Mouse (Mus musculus): ENCODE data around the gene Nmur1. TPM values are rescaled to one million over a fixed set of nuclear protein-coding genes. Genes with fewer than 3 reads are reported as not detected.
"Not testable (repeated sequence)": the region's sequence is repeated elsewhere in the genome, so short reads cannot be mapped to it uniquely, and the experiment has no call there.

Gene Nmur1
- total RNA-seq, 2 experiments from 2014 or later: not detected

DNA sequence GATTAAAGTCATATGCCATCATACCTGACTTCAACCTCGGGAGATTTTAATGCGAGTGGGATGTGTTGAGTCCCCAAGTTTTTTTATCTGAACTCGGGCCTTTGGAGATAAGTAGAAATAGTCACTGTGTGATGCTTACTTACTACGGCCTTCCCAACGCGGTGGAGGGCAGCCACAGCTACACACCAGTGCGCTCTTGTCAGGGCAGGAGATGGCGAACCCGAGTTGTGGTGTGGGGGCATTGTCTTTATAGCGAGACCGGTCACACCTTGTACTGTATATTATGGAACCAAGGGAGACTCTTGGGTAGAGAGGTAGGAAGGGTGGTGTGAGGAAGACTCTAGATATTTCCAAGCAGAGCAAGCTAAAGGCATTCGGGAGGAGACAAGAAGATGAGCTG, 65.6 kb downstream of the Nmur1 start:
- DNase-seq (ENCODE audit: low spot score in 2 of 2): no peak

DNA sequence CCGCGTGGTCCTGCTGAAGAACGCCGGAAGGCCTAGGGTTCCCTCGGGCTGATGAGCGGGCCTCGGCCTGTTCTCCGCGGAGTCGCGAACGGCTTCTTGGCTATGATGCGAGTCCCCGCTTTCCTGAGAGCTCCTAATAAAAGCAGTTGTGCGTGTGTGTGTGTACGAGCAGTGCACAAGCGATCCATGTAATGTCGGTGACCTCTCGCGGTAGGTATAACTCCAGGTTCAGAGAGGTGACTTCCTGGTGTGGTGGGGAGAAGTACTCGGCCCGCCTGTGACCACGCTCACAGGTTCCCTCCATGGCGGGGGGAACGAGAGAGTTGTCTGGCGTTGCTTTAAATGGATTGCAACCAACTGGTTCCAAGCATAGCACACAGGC, 66.2 kb downstream of the Nmur1 start:
- no peak for DNase-seq (ENCODE audit: low spot score in 2 of 2)

DNA sequence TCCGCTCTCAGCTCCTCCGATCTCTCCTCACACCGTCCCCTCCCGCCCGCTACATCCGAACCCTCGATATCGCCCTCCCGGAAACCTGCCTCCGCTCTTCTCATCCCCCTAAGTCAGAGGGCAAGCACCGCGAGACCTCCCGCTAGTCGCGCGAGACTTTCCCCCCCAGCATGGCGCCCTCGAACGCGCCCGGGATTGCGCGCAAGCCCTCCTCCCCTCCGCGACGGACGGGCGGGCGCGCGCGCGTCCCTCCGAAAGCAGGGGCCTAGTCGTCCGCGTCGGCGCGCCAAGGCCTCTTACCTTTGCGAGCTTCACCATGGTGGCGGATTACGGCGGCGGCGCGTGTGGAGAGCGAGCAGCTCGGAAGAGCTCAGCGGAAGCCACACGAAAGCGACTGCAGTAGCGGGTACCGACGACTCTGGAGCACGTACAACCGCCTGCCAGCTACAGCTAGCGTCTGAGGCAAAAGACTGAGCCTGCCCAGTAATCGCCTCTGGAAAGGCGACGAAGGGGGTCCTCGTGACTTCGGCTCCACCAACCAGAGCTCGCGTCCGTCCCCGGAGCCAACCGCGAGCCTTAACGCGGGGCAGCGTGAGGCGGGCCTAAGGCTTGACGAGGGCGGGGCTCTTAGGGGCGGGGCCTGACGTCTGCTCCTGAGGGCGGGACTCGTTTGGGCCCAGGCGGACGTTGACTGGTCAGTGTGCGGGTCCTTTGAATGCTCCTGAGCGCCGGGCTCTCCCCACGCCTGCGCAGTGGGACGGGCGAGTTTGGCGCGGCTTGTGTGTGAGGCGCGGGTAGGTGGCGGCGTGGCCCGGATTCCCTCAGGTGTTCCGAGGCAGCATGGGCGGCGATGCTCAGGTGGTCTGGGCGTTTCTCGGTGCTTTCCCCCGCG, 66.9 kb downstream of the Nmur1 start, which contains the start of gene Ncl:
Ncl (minus strand) TSS at position 495 of the 892 bp plus-strand sequence.
- DNase-seq (ENCODE audit: low spot score in 2 of 2): peak; percentile 94 to 98

- no peak for DNase-seq (ENCODE audit: low spot score in 2 of 2)
These were observed 67.7 kb downstream of the Nmur1 start for GRCm38 (mm10) chr1:86358229-86358905.

GRCm38 (mm10) chr1:86354186-86354585, 71.8 kb downstream of the Nmur1 start:
- DNase-seq (ENCODE audit: low spot score in 2 of 2): no peak

- DNase-seq (ENCODE audit: low spot score in 2 of 2): no peak
These were observed 75.5 kb downstream of the Nmur1 start for GRCm38 (mm10) chr1:86350576-86350975.

- no peak for DNase-seq (ENCODE audit: low spot score in 2 of 2)
These were observed 76.3 kb downstream of the Nmur1 start for GRCm38 (mm10) chr1:86349696-86350095.

GRCm38 (mm10) chr1:86349201-86349600, 76.8 kb downstream of the Nmur1 start:
- no peak for DNase-seq (ENCODE audit: low spot score in 2 of 2)

DNA sequence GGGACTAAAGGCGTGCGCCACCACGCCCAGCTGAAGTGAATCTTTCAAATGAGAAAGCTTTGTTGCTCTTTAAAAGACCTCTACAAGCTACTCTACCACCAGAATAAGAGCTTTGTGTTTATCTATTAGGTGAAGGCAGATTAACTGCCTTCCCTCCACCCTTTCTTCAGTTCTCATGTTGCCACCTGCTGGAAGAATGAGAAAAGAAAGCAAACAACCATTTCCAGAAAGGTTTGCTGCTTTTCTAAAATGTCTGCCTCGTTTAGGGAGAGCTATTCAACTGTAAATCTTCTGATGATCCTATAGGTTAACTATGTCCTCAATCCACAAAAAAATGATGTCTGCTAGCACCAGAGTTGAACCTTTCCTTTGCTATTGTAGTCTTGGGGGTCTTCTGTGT, 77.2 kb downstream of the Nmur1 start:
- no peak for DNase-seq (ENCODE audit: low spot score in 2 of 2)

- DNase-seq (ENCODE audit: low spot score in 2 of 2): no peak
These were observed 77.9 kb downstream of the Nmur1 start for GRCm38 (mm10) chr1:86348083-86348482.

DNA sequence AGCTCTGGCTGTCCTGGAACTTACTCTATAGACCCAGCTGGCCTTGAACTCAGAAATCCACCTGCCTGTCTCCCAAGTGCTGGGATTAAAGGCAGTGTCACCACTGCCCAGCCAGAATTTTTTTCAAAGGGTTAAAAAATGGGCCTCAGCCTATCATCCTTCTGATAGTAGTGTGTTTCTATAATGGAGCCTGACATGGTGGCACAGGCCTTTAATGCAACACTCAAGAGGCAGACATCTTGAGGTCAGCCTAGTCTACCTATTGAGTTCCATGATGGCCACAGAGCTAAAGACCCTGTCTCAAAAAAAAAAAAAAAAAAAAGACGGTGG, 78.3 kb downstream of the Nmur1 start:
- no peak for DNase-seq (ENCODE audit: low spot score in 2 of 2)

GRCm38 (mm10) chr1:86346851-86347715, 78.9 kb downstream of the Nmur1 start:
- DNase-seq (ENCODE audit: low spot score in 2 of 2): no peak

DNA sequence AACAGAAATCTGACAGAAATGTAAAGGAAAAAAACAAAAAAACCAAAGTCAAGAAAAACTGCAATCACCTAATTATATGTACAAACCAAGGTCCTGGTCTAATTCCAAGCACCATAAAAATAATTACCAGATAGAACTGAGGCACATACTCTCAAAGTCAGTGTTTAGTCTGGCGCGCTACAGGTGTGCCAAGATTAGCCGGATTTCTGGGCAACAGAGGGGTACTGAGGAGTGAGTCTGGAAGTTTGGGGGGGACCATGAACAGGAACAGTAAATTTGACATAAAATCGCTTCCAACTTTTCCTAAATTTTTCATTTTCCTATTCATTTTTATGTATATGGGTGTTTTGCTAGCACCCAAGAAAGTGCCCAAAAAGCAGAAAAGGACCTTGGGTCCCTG, 80.1 kb downstream of the Nmur1 start:
- no peak for DNase-seq (ENCODE audit: low spot score in 2 of 2)

DNA sequence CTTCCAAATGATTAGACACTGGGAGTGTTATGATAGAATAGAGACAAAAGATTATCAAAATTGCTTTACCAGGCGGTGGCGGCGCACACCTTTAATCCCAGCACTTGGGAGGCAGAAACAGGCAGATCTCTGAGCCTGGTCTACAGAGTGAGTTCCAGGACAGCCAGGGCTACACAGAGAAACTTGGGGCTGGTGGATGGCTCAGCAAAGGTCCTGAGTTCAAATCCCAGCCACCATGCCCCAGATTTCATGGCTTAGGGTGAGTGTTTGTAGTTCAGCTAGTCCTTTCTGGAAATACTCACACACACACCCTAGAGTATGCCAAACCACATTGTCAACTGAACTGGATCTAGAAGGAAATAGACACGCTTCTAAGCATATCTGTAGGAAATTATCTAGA, 81.0 kb downstream of the Nmur1 start:
- DNase-seq (ENCODE audit: low spot score in 2 of 2): no peak

DNA sequence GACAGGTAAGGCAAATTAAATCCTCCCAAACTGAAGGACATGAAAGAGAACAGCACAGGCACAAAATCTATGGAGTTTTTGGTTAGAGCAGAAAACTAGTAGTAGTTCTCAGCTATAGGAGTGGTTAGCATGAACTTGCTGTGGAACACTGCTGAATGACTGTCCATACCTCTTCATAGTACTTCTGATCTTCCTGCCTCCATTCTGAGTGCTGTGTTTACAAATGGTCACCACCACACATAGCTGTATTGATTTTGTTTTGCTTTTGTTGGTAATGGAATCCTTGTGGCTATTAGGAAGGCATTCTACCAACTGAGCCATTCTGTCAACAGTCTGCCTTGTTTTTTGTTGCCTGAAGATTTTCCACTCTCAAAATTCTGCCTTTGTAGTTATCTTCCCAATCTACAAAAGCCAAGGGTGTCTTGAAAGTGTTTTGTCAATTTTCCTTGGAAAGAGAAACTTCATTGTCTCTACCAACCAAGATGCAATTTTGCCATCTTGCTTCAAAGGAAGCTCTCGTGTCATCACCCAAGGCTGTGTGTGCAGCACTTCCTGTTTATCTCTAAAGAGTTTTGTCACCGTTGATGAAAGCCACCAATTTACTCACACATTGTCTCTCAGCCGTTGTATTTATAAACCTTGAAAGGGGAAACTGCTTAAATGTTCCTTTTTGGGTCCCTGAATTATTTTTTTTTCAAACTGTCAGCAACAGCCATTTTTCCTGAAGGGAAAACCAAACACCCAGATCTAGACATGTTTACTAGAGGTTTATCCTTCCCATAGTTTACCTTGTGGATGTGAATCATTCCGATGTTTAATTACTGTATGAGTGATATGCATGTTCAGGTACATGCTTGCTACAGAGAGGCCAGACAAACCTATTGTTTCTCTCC, 81.8 kb downstream of the Nmur1 start:
- DNase-seq (ENCODE audit: low spot score in 2 of 2): no peak

- no peak for DNase-seq (ENCODE audit: low spot score in 2 of 2)
These were observed 82.9 kb downstream of the Nmur1 start for GRCm38 (mm10) chr1:86343087-86343645.

DNA sequence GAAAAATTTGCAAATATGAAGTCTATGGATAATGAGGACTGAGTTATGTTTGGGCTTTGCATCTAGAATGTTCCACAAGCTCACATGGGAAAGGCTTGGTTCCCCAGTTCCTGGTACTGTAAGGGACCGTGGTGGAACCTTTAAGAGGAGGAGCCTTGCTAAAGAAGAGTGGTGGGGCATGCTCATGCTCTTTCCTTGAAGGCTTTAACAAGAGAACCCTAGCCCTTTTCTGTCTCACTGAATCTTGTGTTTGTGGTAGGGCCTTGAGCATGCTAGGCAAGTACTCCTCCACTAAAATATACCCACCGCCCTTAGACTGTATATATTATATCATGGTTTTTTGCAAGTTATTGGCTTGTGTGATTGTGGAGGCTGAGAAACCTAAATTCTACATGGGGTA, 83.7 kb downstream of the Nmur1 start:
- DNase-seq (ENCODE audit: low spot score in 2 of 2): no peak

DNA sequence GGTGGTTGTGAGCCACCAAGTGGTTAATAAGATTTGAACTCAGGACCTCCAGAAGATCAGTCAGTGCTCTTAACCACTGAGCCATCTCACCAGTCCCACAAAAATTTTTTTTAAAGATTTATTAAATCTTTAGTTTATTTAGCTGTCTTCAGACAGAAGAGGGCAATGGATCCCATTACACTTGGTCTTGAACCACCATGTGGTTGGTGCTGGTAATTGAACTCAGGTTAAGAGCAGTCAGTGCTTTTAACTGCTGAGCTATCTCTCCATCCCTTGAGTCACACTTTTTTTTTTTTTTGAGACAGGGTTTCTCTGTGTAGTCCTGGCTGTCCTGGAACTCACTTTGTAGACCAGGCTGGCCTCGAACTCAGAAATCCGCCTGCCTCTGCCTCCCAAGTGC, 84.9 kb downstream of the Nmur1 start:
- not testable (repeated sequence) for DNase-seq (ENCODE audit: low spot score in 2 of 2)

GRCm38 (mm10) chr1:86339156-86339812, 86.7 kb downstream of the Nmur1 start:
- peak; percentile 81 to 93 for DNase-seq (ENCODE audit: low spot score in 2 of 2)

GRCm38 (mm10) chr1:86336330-86336729, 89.7 kb downstream of the Nmur1 start:
- DNase-seq (ENCODE audit: low spot score in 2 of 2): no peak

All from layer of hippocampus, postnatal 14 days (tissue).